Mouse (Mus musculus) CH12.LX (cell line): Measurements from ENCODE around the gene Psmd3. TPM values are rescaled to one million over a fixed set of nuclear protein-coding genes. Genes with fewer than 3 reads are reported as not detected.

Experiments
- DNase-seq: peaks from one replicate; pipeline ENCODE4 v3.0.0-alpha.2; 2013; ENCODE audit errors: extremely low read depth
- H3K27ac ChIP-seq: 2 replicates; pipeline ENCODE4 v1.5.1; 2012; ENCODE audit warnings: low read depth, mild to moderate bottlenecking, control low read depth, moderate library complexity; ENCODE audit not compliant: insufficient read depth
- H3K27me3 ChIP-seq: replicated peaks from 2 replicates; pipeline ENCODE3; 2012; ENCODE audit warnings: inconsistent platforms
- H3K36me3 ChIP-seq, 2 experiments: replicated peaks in 1 of 2; 2 replicates each; pipeline versions ENCODE3 to v1.6.1; 2012; ENCODE audit warnings: inconsistent platforms in 1 of 2, low read length in 1 of 2, mild to moderate bottlenecking in 1 of 2, mixed read lengths in 1 of 2, moderate library complexity in 1 of 2; ENCODE audit not compliant: control insufficient read depth in 1 of 2, insufficient read depth in 1 of 2
- H3K4me1 ChIP-seq, 2 experiments: 2 replicates each; pipeline ENCODE4 v1.6.1; 2012; ENCODE audit warnings: inconsistent platforms in 1 of 2, moderate library complexity in 1 of 2; ENCODE audit not compliant: insufficient read depth in 2 of 2, control insufficient read depth in 1 of 2
- H3K4me2 ChIP-seq: 2 replicates; pipeline ENCODE4 v1.6.1; 2012; ENCODE audit warnings: low read depth, mild to moderate bottlenecking, control low read depth; ENCODE audit not compliant: poor library complexity, insufficient read depth, severe bottlenecking
- H3K4me3 ChIP-seq, 3 experiments: fragments of 150-350 bp in 1 of 3; sonication (generic) in 1 of 3; replicated peaks in 1 of 3; 2 replicates each; pipeline versions ENCODE3 to v1.5.1; 2011 to 2012; ENCODE audit warnings: low read depth in 2 of 3, low read length in 2 of 3, mild to moderate bottlenecking in 2 of 3, moderate library complexity in 2 of 3, control low read depth in 1 of 3, improper control_type of control experiment in 1 of 3, inconsistent platforms in 1 of 3, mixed read lengths in 1 of 3; ENCODE audit not compliant: poor library complexity in 1 of 3
- H3K79me2 ChIP-seq: replicated peaks from 2 replicates; pipeline ENCODE4 v1.6.1; 2012; ENCODE audit warnings: mild to moderate bottlenecking, moderate library complexity; ENCODE audit not compliant: control insufficient read depth, poor library complexity, insufficient read depth, severe bottlenecking; ENCODE audit errors: extremely low read depth
- H3K9ac ChIP-seq: 2 replicates; pipeline ENCODE4 v1.6.1; 2012; ENCODE audit warnings: low read depth, mild to moderate bottlenecking, control low read depth, moderate library complexity; ENCODE audit not compliant: insufficient read depth
- H3K9me3 ChIP-seq: replicated peaks from 2 replicates; pipeline ENCODE3; 2012; ENCODE audit warnings: low read length, inconsistent platforms, mixed read lengths
- CHD1 ChIP-seq: IDR thresholded peaks from 2 replicates; pipeline ENCODE4 v1.6.1; 2012; ENCODE audit warnings: low read depth, low read length, improper control_type of control experiment, inconsistent platforms
- CHD2 ChIP-seq: IDR thresholded peaks from 2 replicates; pipeline ENCODE4 v1.6.1; 2011; ENCODE audit warnings: low read length, improper control_type of control experiment
- CTCF ChIP-seq, 2 experiments: IDR thresholded peaks in 1 of 2; conservative IDR thresholded peaks in 1 of 2; 2 replicates each; pipeline ENCODE4 v1.5.1; 2011 to 2012; ENCODE audit warnings: low read depth in 2 of 2, low read length in 2 of 2, improper control_type of control experiment in 1 of 2, inconsistent platforms in 1 of 2, mild to moderate bottlenecking in 1 of 2, moderate library complexity in 1 of 2
- E2F4 ChIP-seq: IDR thresholded peaks from 2 replicates; pipeline ENCODE4 v1.6.1; 2011; ENCODE audit warnings: low read depth, low read length, improper control_type of control experiment; ENCODE audit not compliant: insufficient replicate concordance
- ELF1 ChIP-seq: IDR thresholded peaks from 2 replicates; pipeline ENCODE4 v1.6.1; 2014; ENCODE audit warnings: low read depth, mild to moderate bottlenecking, inconsistent platforms, low read length, improper control_type of control experiment
- ETS1 ChIP-seq: conservative IDR thresholded peaks from 2 replicates; pipeline ENCODE4 v1.6.1; 2012; ENCODE audit warnings: low read depth, mild to moderate bottlenecking, inconsistent platforms, low read length, improper control_type of control experiment, moderate library complexity
- HCFC1 ChIP-seq: IDR thresholded peaks from 2 replicates; pipeline ENCODE4 v1.6.1; 2012; ENCODE audit warnings: low read depth, mild to moderate bottlenecking, inconsistent platforms, low read length, improper control_type of control experiment
- JUN ChIP-seq: IDR thresholded peaks from 2 replicates; pipeline ENCODE4 v1.6.1; 2011; ENCODE audit warnings: low read depth, mild to moderate bottlenecking, low read length, improper control_type of control experiment, moderate library complexity; ENCODE audit not compliant: insufficient read depth
- JUND ChIP-seq: conservative IDR thresholded peaks from 2 replicates; pipeline ENCODE4 v1.6.1; 2011; ENCODE audit warnings: low read depth, low read length, improper control_type of control experiment
- MAFK ChIP-seq: IDR thresholded peaks from 2 replicates; pipeline ENCODE4 v1.6.1; 2011; ENCODE audit warnings: low read length, improper control_type of control experiment; ENCODE audit not compliant: insufficient replicate concordance
- MAX ChIP-seq: IDR thresholded peaks from 2 replicates; pipeline ENCODE4 v1.6.1; 2011; ENCODE audit warnings: low read length, improper control_type of control experiment
- MAZ ChIP-seq: IDR thresholded peaks from 2 replicates; pipeline ENCODE4 v1.6.1; 2012; ENCODE audit warnings: low read depth, mild to moderate bottlenecking, inconsistent platforms, low read length, improper control_type of control experiment, moderate library complexity
- MEF2A ChIP-seq: IDR thresholded peaks from 2 replicates; pipeline ENCODE4 v1.6.1; 2014; ENCODE audit warnings: low read depth, mild to moderate bottlenecking, inconsistent platforms, low read length, improper control_type of control experiment, borderline replicate concordance
- MXI1 ChIP-seq: IDR thresholded peaks from 2 replicates; pipeline ENCODE4 v1.6.1; 2011; ENCODE audit warnings: mild to moderate bottlenecking, low read depth, low read length, improper control_type of control experiment
- MYC ChIP-seq: IDR thresholded peaks from 2 replicates; pipeline ENCODE4 v1.6.1; 2011; ENCODE audit warnings: low read depth, mild to moderate bottlenecking, improper control_type of control experiment, low read length
- NELFE ChIP-seq: IDR thresholded peaks from 2 replicates; pipeline ENCODE4 v1.6.1; 2011; ENCODE audit warnings: low read depth, low read length, improper control_type of control experiment
- NRF1 ChIP-seq: IDR thresholded peaks from 2 replicates; pipeline ENCODE4 v1.6.1; 2014; ENCODE audit warnings: low read depth, mild to moderate bottlenecking, inconsistent platforms, low read length, improper control_type of control experiment, moderate library complexity
- PAX5 ChIP-seq: IDR thresholded peaks from 2 replicates; pipeline ENCODE4 v1.6.1; 2012; ENCODE audit warnings: low read length, inconsistent platforms, mixed read lengths
- POLR2A ChIP-seq: IDR thresholded peaks from 2 replicates; pipeline ENCODE4 v1.6.1; 2011; ENCODE audit warnings: low read depth, mild to moderate bottlenecking, improper control_type of control experiment, low read length
- POLR2AphosphoS2 ChIP-seq: IDR thresholded peaks from 2 replicates; pipeline ENCODE4 v1.6.1; 2011; ENCODE audit warnings: low read depth, low read length, improper control_type of control experiment
- RAD21 ChIP-seq: IDR thresholded peaks from 2 replicates; pipeline ENCODE4 v1.6.1; 2011; ENCODE audit warnings: low read depth, mild to moderate bottlenecking, low read length, improper control_type of control experiment, moderate library complexity
- RCOR1 ChIP-seq: conservative IDR thresholded peaks from 2 replicates; pipeline ENCODE4 v1.6.1; 2012; ENCODE audit warnings: low read depth, mild to moderate bottlenecking, inconsistent platforms, low read length, improper control_type of control experiment
- SIN3A ChIP-seq: IDR thresholded peaks from 2 replicates; pipeline ENCODE4 v1.6.1; 2012; ENCODE audit warnings: low read length, improper control_type of control experiment, inconsistent platforms
- SMC3 ChIP-seq: IDR thresholded peaks from 2 replicates; pipeline ENCODE4 v1.6.1; 2011; ENCODE audit warnings: low read depth, low read length, improper control_type of control experiment
- TCF12 ChIP-seq: IDR thresholded peaks from 2 replicates; pipeline ENCODE4 v1.6.1; 2014; ENCODE audit warnings: low read depth, mild to moderate bottlenecking, inconsistent platforms, low read length, improper control_type of control experiment
- USF2 ChIP-seq: conservative IDR thresholded peaks from 2 replicates; pipeline ENCODE4 v1.6.1; 2011; ENCODE audit warnings: low read depth, low read length, improper control_type of control experiment
- ZC3H11A ChIP-seq: IDR thresholded peaks from 2 replicates; pipeline ENCODE4 v1.6.1; 2012; ENCODE audit warnings: low read depth, mild to moderate bottlenecking, inconsistent platforms, low read length, improper control_type of control experiment
- ZKSCAN1 ChIP-seq: IDR thresholded peaks from 2 replicates; pipeline ENCODE4 v1.6.1; 2012; ENCODE audit warnings: low read depth, inconsistent platforms, low read length, improper control_type of control experiment, borderline replicate concordance
- ZMIZ1 ChIP-seq: IDR thresholded peaks from 2 replicates; pipeline ENCODE4 v1.6.1; 2012; ENCODE audit warnings: low read depth, mild to moderate bottlenecking, inconsistent platforms, low read length, improper control_type of control experiment
- ZNF384 ChIP-seq: IDR thresholded peaks from 2 replicates; pipeline ENCODE4 v1.6.1; 2012; ENCODE audit warnings: low read depth, low read length, improper control_type of control experiment, inconsistent platforms
- dilution Hi-C: fragments of 300-500 bp; cut with MboI; formaldehyde crosslinking; loops from 2 replicates; pipeline ENCODE4 v1.14.3; 2020; ENCODE audit warnings: low sequenced_read_pairs; ENCODE audit not compliant: extremely low pct_unique_long_range_greater_than_20kb, extremely low pct_ligation_motif_present
- in situ Hi-C: fragments of 300-500 bp; cut with MboI; formaldehyde crosslinking; loops from 3 replicates; pipeline ENCODE4 v1.14.3; 2019; ENCODE audit warnings: low sequenced_read_pairs, low pct_ligation_motif_present, low pct_unique_long_range_greater_than_20kb, mixed read lengths
- polyA plus RNA-seq: library from polyadenylated mRNA; unstranded; fragments of >175 nt; gene quantifications from 2 replicates; pipeline ENCODE4 v1.2.1, GENCODE M21; 2012; ENCODE audit warnings: low read depth; ENCODE audit not compliant: insufficient read length
- total RNA-seq, 2 experiments: library from RNA; depleted of rRNA; stranded (reverse); fragments of 300-350 nt in 1 of 2; fragments of >200 nt in 1 of 2; gene quantifications; 2 replicates each; pipeline ENCODE4 v1.2.3; 2012 to 2014

Gene Psmd3
- total and polyA plus RNA-seq, 3 experiments: 166 to 354 (median 291) TPM

- in situ Hi-C loops: no loop called here
- Histone ChIP-seq H3K4me2 (peak overlapping the region; percentile 99), H3K27ac (no peak overlapping the region), H3K4me3 (peak overlapping the region; percentile 27 to 81 (median 62)), H3K36me3 (no peaks in the 10 kb centered on the region), H3K27me3 (peaks cover 73% of the 10 kb centered on the region), H3K9me3 (no peaks in the 10 kb centered on the region), H3K9ac (peak overlapping the region; percentile 88)
- DNase-seq: no peak
- TF ChIP-seq RCOR1 (no peak), ELF1 (no peak), CHD2 (no peak), MEF2A (no peak), POLR2A (no peak), ETS1 (no peak), SIN3A (no peak), MYC (no peak), HCFC1 (no peak), USF2 (no peak), NRF1 (no peak), E2F4 (no peak), TCF12 (no peak), ZNF384 (no peak), MAX (no peak), CTCF (conservative IDR thresholded peaks at IDR 0.05 in 1 of 2, IDR thresholded peaks at IDR 0.05 in 1 of 2; ENCODE audit: low read depth in 2 of 2, low read length in 2 of 2) (no peak), SMC3 (no peak), JUN (no peak)
- TF ChIP-seq, all 38 proteins: peak for 0
- H3K79me2 ChIP-seq: no peaks in the 10 kb centered on the region
- peaks cover 9 to 14% of the 10 kb centered on the region in 2 experiments for H3K4me1 ChIP-seq
- dilution Hi-C loops: no loop called here
Observed at GRCm38 (mm10) chr11:98741051-98741620, 58.8 kb downstream of the Psmd3 start.

- peak overlapping the region; percentile 99 for H3K4me2 ChIP-seq
- no peaks in the 10 kb centered on the region for H3K79me2 ChIP-seq
- H3K36me3 ChIP-seq: no peaks in the 10 kb centered on the region
- DNase-seq: peak; percentile 52
- H3K4me1 ChIP-seq: peaks cover 15 to 20% of the 10 kb centered on the region in 2 experiments
- no peaks in the 10 kb centered on the region for H3K9me3 ChIP-seq
- peak overlapping the region; percentile 88 for H3K9ac ChIP-seq
- H3K27me3 ChIP-seq: peaks cover 72% of the 10 kb centered on the region
- peak overlapping the region; percentile 62 to 81 (median 66) for H3K4me3 ChIP-seq
- no peak overlapping the region for H3K27ac ChIP-seq
- dilution Hi-C loops: no loop called here
- in situ Hi-C loops: no loop called here
- TF ChIP-seq SMC3 (peak; percentile 38), MAZ (peak; percentile 19; the same call in 1 of the 2 replicates), E2F4 (no peak), JUND (no peak), CTCF (conservative IDR thresholded peaks at IDR 0.05 in 1 of 2, IDR thresholded peaks at IDR 0.05 in 1 of 2; ENCODE audit: low read depth in 2 of 2, low read length in 2 of 2) (peak in 1 of 2 experiments; percentile 57; a peak in 2 of 4 replicates), NELFE (no peak), MXI1 (peak; percentile 36; the same call in 1 of the 2 replicates), MAFK (no peak), POLR2AphosphoS2 (no peak), POLR2A (no peak), SIN3A (0 out of 2 replicates have a peak, but pooled peaks have one; percentile 46), ETS1 (no peak), CHD1 (no peak), RAD21 (peak; percentile 22), NRF1 (peak; percentile 57; the same call in 1 of the 2 replicates), USF2 (no peak), RCOR1 (no peak), PAX5 (no peak), ZC3H11A (no peak), ZKSCAN1 (no peak), ZMIZ1 (no peak)
Observed at GRCm38 (mm10) chr11:98741622-98742396, 59.5 kb downstream of the Psmd3 start.
